Mouse (Mus musculus): ENCODE data around the gene Traf2. TPM values are rescaled to one million over a fixed set of nuclear protein-coding genes. Genes with fewer than 3 reads are reported as not detected.
"Not testable (repeated sequence)": the region's sequence is repeated elsewhere in the genome, so short reads cannot be mapped to it uniquely, and the experiment has no call there.

The Traf2 gene
- polyA plus RNA-seq, 1 experiment from 2014 or later, result 16.8 TPM

GRCm38 (mm10) chr2:25555479-25555878 lies 8.7 kb upstream of the Traf2 start:
- ATAC-seq; H3K9ac ChIP-seq (ENCODE audit: low read depth, low read length); H3K27me3 ChIP-seq (replicated peaks; ENCODE audit: control insufficient read depth, insufficient read depth, low read length); H3K9me3 ChIP-seq (ENCODE audit: control insufficient read depth, low read length); H3K27ac ChIP-seq (ENCODE audit: low read depth, low read length); H3K4me2 ChIP-seq (ENCODE audit: low read length); H3K4me3 ChIP-seq (ENCODE audit: low read length); H3K36me3 ChIP-seq (ENCODE audit: control insufficient read depth, insufficient read depth, low read length): not testable (repeated sequence)
- peaks cover 22% of the 10 kb centered on the region for H3K4me1 ChIP-seq (ENCODE audit: control insufficient read depth, insufficient read depth, low read depth, low read length)
- 56% methylated on average over 2 of the region's 2 CpGs for WGBS

DNA sequence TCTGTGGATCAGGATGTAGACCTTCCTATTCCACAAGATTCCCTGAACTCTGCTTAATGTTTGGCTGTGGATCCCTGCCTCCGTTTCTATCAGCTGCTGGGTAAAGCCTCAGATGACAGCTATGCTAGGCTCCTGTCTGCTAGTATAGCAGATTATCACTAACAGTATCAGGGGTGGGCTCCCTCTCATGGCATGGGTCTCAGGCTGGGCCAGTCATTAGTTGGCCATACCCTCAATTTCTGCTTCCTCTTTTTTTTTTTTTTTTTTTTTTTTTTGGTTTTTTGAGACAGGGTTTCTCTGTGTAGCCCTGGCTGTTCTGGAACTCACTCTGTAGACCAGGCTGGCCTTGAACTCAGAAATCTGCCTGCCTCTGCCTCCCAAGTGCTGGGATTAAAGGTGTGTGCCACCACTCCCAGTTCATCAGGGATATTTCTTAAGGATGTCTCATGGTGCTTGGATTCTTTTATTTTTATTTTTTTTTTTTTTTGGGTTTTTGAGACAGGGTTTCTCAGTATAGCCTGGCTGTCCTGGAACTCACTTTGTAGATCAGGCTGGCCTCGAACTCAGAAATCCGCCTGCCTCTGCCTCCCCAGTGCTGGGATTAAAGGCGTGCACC lies 6.5 kb upstream of the Traf2 start:
- not testable (repeated sequence) for H3K27me3 ChIP-seq (replicated peaks; ENCODE audit: control insufficient read depth, insufficient read depth, low read length); H3K4me1 ChIP-seq (ENCODE audit: control insufficient read depth, insufficient read depth, low read depth, low read length); H3K36me3 ChIP-seq (ENCODE audit: control insufficient read depth, insufficient read depth, low read length); ATAC-seq; H3K9ac ChIP-seq (ENCODE audit: low read depth, low read length); H3K4me3 ChIP-seq (ENCODE audit: low read length); H3K9me3 ChIP-seq (ENCODE audit: control insufficient read depth, low read length); H3K4me2 ChIP-seq (ENCODE audit: low read length); H3K27ac ChIP-seq (ENCODE audit: low read depth, low read length)
- WGBS, result 89% methylated on average over 4 of the region's 4 CpGs

DNA sequence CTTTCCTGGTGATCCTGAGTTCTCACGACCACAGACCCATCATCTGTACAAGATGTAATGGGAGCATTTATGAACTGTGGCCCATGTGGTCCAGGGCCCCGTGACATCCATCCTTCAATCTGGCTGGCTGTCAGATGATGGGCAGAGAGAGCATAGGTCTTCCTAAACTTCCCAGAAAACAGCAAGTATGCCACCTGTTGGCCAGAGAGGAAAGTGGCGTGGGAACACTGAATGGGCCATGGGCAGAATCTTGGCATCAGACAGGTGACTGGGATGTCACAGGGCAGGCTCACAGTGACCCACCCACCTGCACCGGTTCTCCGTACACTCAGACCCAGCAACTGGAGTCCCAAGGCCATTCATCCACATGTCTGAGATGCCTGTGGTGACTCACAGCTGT lies 4.4 kb upstream of the Traf2 start:
- Histone ChIP-seq H3K9me3 (ENCODE audit: control insufficient read depth, low read length) (no peaks in the 10 kb centered on the region), H3K27me3 (replicated peaks; ENCODE audit: control insufficient read depth, insufficient read depth, low read length) (no peaks in the 10 kb centered on the region), H3K4me1 (ENCODE audit: control insufficient read depth, insufficient read depth, low read depth, low read length) (peaks cover under 1% of the 10 kb centered on the region; the same call in 1 of the 2 replicates), H3K27ac (ENCODE audit: low read depth, low read length) (no peak overlapping the region), H3K4me3 (ENCODE audit: low read length) (no peak overlapping the region), H3K9ac (ENCODE audit: low read depth, low read length) (no peak overlapping the region), H3K4me2 (ENCODE audit: low read length) (no peak overlapping the region), H3K36me3 (ENCODE audit: control insufficient read depth, insufficient read depth, low read length) (no peaks in the 10 kb centered on the region)
- 26% methylated on average over 5 of the region's 5 CpGs for WGBS
- ATAC-seq, result no peak

DNA sequence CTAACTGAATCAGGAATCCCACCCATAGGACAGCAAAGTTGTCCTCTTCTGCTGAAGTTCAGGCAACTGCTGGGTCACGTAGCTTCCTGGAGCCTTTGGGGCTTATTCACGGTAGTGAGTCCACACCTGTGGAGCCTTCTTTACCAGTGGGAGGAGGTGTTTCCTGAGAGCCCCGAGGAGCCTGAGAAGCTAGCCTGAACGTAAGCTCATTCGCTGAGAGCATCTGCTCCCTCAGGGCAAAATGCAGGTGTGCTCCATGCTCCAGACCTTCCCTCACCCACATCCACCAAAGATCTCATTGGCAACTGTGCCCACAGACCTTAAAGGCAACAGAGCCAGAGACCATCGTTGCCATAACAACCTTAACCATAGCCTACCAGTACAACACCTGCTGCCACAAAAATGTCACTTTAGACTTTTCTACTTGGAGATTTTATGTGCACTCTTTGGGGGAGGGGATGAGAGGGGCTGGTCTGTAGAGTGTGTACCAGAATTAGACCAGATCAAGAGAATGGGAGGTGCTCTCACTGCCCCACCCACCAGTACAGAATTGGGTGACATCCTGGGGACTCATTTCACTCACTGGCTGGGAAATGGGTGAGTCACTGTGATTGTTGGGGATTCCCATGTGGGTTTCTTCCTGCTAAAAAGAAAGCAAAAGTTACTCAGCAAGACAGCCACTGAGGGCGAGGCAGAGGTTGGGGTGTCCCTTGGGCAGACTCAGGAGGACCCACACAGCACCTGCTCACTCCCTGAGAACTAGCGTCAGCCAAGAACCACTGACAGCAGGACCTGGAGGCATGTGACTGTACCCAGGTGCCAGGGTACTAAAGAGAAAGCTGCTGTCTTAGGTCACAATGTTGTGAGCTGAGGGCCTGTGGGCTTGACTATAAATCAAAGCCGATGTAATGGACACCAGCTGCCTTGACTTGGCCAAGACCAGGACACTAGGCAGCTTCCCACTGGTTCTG lies 2.6 kb upstream of the Traf2 start:
- WGBS, result 78% methylated on average over 9 of the region's 9 CpGs
- no peak for ATAC-seq
- H3K36me3 ChIP-seq (ENCODE audit: control insufficient read depth, insufficient read depth, low read length), result no peaks in the 10 kb centered on the region
- no peaks in the 10 kb centered on the region for H3K9me3 ChIP-seq (ENCODE audit: control insufficient read depth, low read length)
- no peak overlapping the region for H3K27ac ChIP-seq (ENCODE audit: low read depth, low read length)
- no peaks in the 10 kb centered on the region for H3K27me3 ChIP-seq (replicated peaks; ENCODE audit: control insufficient read depth, insufficient read depth, low read length)
- H3K4me3 ChIP-seq (ENCODE audit: low read length), result no peak overlapping the region
- peaks cover 5% of the 10 kb centered on the region for H3K4me1 ChIP-seq (ENCODE audit: control insufficient read depth, insufficient read depth, low read depth, low read length)
- no peak overlapping the region for H3K4me2 ChIP-seq (ENCODE audit: low read length)
- no peak overlapping the region for H3K9ac ChIP-seq (ENCODE audit: low read depth, low read length)

DNA sequence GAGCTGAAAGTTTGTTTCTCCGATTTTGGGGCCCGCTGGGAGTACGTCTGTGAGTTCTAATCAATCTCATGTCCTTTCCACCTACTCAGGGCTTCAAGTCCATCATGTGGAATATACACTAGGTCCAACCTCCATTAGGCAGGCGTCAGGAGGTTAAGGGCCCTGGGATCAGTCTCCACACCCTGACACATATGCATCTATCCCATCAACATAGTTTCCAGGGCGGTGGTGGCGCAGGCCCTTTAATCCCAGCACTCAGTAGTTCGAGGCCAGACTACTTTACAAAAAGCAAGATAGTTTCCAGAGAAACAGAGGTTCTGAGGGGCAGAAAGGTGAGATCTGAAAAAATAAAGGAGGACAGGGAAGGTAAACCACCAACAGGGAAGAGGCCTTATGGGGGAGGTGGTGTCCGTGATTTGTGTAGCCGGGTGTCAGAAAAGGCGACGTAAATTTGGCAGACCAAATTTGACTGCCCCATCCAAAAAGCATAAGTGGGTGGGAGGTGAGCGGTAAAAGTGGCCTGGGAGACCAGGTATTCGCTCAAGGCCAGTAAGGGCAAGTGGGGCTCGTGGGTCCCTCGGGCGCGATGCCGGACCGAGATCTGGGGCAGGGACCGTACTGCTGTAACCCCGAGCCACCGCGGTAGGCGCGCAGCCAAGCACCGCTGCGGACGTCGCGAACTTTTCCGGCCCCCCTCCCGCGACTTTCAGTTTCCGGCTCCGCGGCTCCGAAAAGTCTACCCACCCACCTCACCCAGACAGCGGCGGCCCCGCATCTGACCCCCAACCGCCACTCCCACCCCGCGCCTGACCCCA lies 537 bp downstream of the Traf2 start:
- Histone ChIP-seq H3K27ac (ENCODE audit: low read depth, low read length) (peak overlapping the region; percentile 35; the same call in 1 of the 2 replicates), H3K9me3 (ENCODE audit: control insufficient read depth, low read length) (no peaks in the 10 kb centered on the region), H3K4me1 (ENCODE audit: control insufficient read depth, insufficient read depth, low read depth, low read length) (peaks cover 5% of the 10 kb centered on the region), H3K4me3 (ENCODE audit: low read length) (peak overlapping the region; percentile 57), H3K27me3 (replicated peaks; ENCODE audit: control insufficient read depth, insufficient read depth, low read length) (no peaks in the 10 kb centered on the region), H3K36me3 (ENCODE audit: control insufficient read depth, insufficient read depth, low read length) (no peaks in the 10 kb centered on the region), H3K4me2 (ENCODE audit: low read length) (peak overlapping the region; percentile 62), H3K9ac (ENCODE audit: low read depth, low read length) (peak overlapping the region; percentile 74)
- WGBS, result 14% methylated on average over 26 of the region's 43 CpGs
- ATAC-seq, result peak; percentile 63

DNA sequence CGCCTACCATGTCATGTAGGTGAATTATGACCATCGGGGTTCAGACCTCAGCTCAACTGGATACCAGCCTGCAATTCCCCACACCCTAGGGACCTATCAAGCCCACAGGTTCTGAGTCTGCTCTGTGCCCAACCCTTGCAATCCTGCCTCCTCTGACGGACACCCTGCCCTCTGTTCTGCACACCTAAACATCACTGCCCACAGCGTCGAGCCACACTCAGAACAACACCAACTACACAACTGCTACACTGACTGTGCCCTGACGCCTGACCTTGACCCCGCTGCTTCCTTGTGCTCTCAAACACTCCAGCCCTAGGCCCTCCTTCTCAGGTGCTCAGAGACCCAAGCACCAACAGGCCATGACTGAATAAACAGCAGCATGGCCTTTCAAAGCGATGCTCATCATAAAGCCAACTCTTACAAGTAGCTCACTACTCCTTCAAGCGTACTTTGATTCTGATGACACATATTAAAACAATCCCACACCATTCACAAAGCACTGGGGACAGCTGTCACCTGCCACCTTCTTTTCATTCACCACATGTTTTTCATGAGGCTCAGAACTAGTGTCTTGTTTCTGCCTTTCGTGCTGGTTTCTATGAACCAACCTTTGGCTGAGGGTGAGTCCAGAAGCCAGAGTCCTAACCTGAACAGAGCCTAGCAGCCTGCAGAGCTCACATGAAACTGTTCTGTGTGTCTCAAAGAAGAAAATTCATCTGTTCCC lies 4.9 kb downstream of the Traf2 start:
- Histone ChIP-seq H3K9ac (ENCODE audit: low read depth, low read length) (no peak overlapping the region), H3K4me3 (ENCODE audit: low read length) (no peak overlapping the region), H3K9me3 (ENCODE audit: control insufficient read depth, low read length) (no peaks in the 10 kb centered on the region), H3K4me2 (ENCODE audit: low read length) (no peak overlapping the region), H3K36me3 (ENCODE audit: control insufficient read depth, insufficient read depth, low read length) (no peaks in the 10 kb centered on the region), H3K27me3 (replicated peaks; ENCODE audit: control insufficient read depth, insufficient read depth, low read length) (no peaks in the 10 kb centered on the region), H3K27ac (ENCODE audit: low read depth, low read length) (no peak overlapping the region), H3K4me1 (ENCODE audit: control insufficient read depth, insufficient read depth, low read depth, low read length) (peaks cover 5% of the 10 kb centered on the region)
- WGBS, result 89% methylated on average over 10 of the region's 10 CpGs
- no peak for ATAC-seq

- H3K4me1 ChIP-seq (ENCODE audit: control insufficient read depth, insufficient read depth, low read depth, low read length), result no peaks in the 10 kb centered on the region
- 98% methylated on average over 4 of the region's 4 CpGs for WGBS
- no peak overlapping the region for H3K9ac ChIP-seq (ENCODE audit: low read depth, low read length)
- H3K27ac ChIP-seq (ENCODE audit: low read depth, low read length), result no peak overlapping the region
- no peaks in the 10 kb centered on the region for H3K36me3 ChIP-seq (ENCODE audit: control insufficient read depth, insufficient read depth, low read length)
- H3K4me2 ChIP-seq (ENCODE audit: low read length), result no peak overlapping the region
- H3K4me3 ChIP-seq (ENCODE audit: low read length), result no peak overlapping the region
- H3K9me3 ChIP-seq (ENCODE audit: control insufficient read depth, low read length), result no peaks in the 10 kb centered on the region
- no peak for ATAC-seq
- no peaks in the 10 kb centered on the region for H3K27me3 ChIP-seq (replicated peaks; ENCODE audit: control insufficient read depth, insufficient read depth, low read length)
These were observed 6.2 kb downstream of the Traf2 start for GRCm38 (mm10) chr2:25540541-25540948.

GRCm38 (mm10) chr2:25536531-25536930 lies 10.2 kb downstream of the Traf2 start:
- Histone ChIP-seq H3K4me1 (ENCODE audit: control insufficient read depth, insufficient read depth, low read depth, low read length) (no peaks in the 10 kb centered on the region), H3K9me3 (ENCODE audit: control insufficient read depth, low read length) (no peaks in the 10 kb centered on the region), H3K27me3 (replicated peaks; ENCODE audit: control insufficient read depth, insufficient read depth, low read length) (no peaks in the 10 kb centered on the region), H3K36me3 (ENCODE audit: control insufficient read depth, insufficient read depth, low read length) (no peaks in the 10 kb centered on the region), H3K27ac (ENCODE audit: low read depth, low read length) (no peak overlapping the region), H3K9ac (ENCODE audit: low read depth, low read length) (no peak overlapping the region), H3K4me2 (ENCODE audit: low read length) (no peak overlapping the region), H3K4me3 (ENCODE audit: low read length) (no peak overlapping the region)
- ATAC-seq, result no peak
- WGBS, result 92% methylated on average over 8 of the region's 8 CpGs
